Mouse (Mus musculus): ENCODE measurements around the gene Col15a1. TPM values are rescaled to one million over a fixed set of nuclear protein-coding genes. Genes with fewer than 3 reads are reported as not detected.

Col15a1 gene
- polyA plus RNA-seq, 1 experiment from 2014 or later = 0.14 TPM

Other genes starting within 250 kb of the Col15a1 start
- 0.08 and 0.28 TPM in 2 replicates for gene Gabbr2, start 216.3 kb upstream of the Col15a1 start, polyA plus RNA-seq (2016; fragmentation: Nextera tagmentation; extraction: Ambion mirVana)
- gene Anks6, start 150.7 kb upstream of the Col15a1 start, polyA plus RNA-seq (2016; fragmentation: Nextera tagmentation; extraction: Ambion mirVana) = 0.39 and 0.69 TPM in 2 replicates
- gene Galnt12, start 116.3 kb upstream of the Col15a1 start, polyA plus RNA-seq (2016; fragmentation: Nextera tagmentation; extraction: Ambion mirVana) = 0.63 and 0.68 TPM in 2 replicates
- gene Tgfbr1, start 145.1 kb downstream of the Col15a1 start, polyA plus RNA-seq (2016; fragmentation: Nextera tagmentation; extraction: Ambion mirVana) = 10.5 and 11.5 TPM in 2 replicates